ENCODE assay signal across 8 mouse cellular contexts in the genomic region with DNA sequence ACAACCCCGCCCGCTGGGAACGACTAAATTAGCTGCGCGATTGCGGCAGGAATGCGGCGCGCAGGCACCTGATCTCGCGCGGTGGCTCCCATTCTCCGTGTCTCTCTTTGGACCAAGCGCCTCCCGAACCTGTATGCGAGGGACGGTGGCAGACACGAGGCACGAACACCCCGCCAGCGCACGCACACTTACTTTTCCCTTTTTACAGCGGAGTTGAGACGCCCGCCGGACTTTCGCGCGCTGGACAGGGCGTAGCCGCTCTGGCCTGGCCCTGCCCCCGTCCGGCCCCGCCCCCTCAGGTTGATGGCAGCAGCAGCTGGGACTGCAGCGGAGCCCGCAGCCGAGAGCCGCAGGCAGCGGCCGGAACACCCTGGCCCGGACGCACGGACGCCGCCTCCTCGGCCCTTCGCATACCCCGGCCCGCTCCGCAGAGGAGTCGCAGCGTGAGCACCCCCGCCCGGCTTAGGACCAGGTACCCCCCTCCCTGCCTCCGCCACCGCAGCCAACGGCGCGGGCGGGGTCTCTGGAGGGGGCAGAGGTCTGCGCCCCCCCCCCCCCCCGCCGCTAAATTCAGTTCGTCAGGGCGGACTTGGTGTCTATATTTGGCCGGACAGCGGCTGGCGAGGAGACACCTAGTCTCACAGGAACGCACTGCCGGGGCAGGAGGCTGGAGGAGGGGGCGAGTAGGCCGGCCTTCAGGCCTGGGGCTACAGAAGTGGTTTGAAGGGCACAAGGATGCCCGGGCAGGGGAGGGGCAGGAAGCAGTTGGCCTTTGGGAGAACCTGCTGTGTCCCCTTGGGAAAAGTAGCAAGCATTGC. TPM values are rescaled to one million over a fixed set of nuclear protein-coding genes. Genes with fewer than 3 reads are reported as not detected.
DNase-seq lines count a peak whose midpoint lies in the region; ATAC-seq and TF ChIP-seq lines count a peak whose summit lies in the region.

Gene Coro6 (plus strand): TSS at position 129 of the 818 bp plus-strand sequence.

- H3K4me3 ChIP-seq in hindbrain, embryonic 16.5 days (ENCODE audit: low read length), result peak within 1 kb of the TSS; percentile 59
- H3K4me3 ChIP-seq in limb, embryonic 13.5 days, result peak within 1 kb of the TSS; percentile 54
- H3K4me3 ChIP-seq in midbrain, embryonic 13.5 days (replicated peaks), result peak within 1 kb of the TSS; percentile 54
- H3K4me3 ChIP-seq in testis, adult 2 months (ENCODE audit: control insufficient read depth, low read depth, low read length), result peak within 1 kb of the TSS; percentile 83

- peak within 1 kb of the TSS; percentile 66 for H3K9ac ChIP-seq in hindbrain, embryonic 16.5 days (ENCODE audit: low read depth, low read length)
- H3K9ac ChIP-seq in limb, embryonic 13.5 days, result peak within 1 kb of the TSS; percentile 63
- peak within 1 kb of the TSS; percentile 75 for H3K9ac ChIP-seq in midbrain, embryonic 13.5 days (replicated peaks)

- no peak within 1 kb of the TSS for H3K27ac ChIP-seq in hindbrain, embryonic 16.5 days (ENCODE audit: low read depth, low read length)
- no peak within 1 kb of the TSS for H3K27ac ChIP-seq in limb, embryonic 13.5 days
- no peak within 1 kb of the TSS for H3K27ac ChIP-seq in midbrain, embryonic 13.5 days
- no peak within 1 kb of the TSS for H3K27ac ChIP-seq in testis, adult 2 months (ENCODE audit: control insufficient read depth, insufficient read depth, low read depth, low read length)

- H3K4me2 ChIP-seq in hindbrain, embryonic 16.5 days (ENCODE audit: low read length), result peak within 1 kb of the TSS; percentile 99
- H3K4me2 ChIP-seq in limb, embryonic 13.5 days (replicated peaks), result peak within 1 kb of the TSS; percentile 95
- peak within 1 kb of the TSS; percentile 99 for H3K4me2 ChIP-seq in midbrain, embryonic 13.5 days (replicated peaks)

- TF ChIP-seq CTCF in testis, adult 2 months (IDR thresholded peaks at IDR 0.05; ENCODE audit: control insufficient read depth, insufficient read depth, insufficient replicate concordance, low read depth, low read length), result no peak

- no peaks in the 10 kb centered on the region for H3K9me3 ChIP-seq in hindbrain, embryonic 16.5 days (ENCODE audit: control insufficient read depth, low read length)
- H3K9me3 ChIP-seq in limb, embryonic 13.5 days, result no peaks in the 10 kb centered on the region
- no peaks in the 10 kb centered on the region for H3K9me3 ChIP-seq in midbrain, embryonic 13.5 days

- peaks cover 23% of the 10 kb centered on the region for H3K27me3 ChIP-seq in hindbrain, embryonic 16.5 days (replicated peaks; ENCODE audit: control insufficient read depth, insufficient read depth, low read length)
- H3K27me3 ChIP-seq in limb, embryonic 13.5 days, result peaks cover 74% of the 10 kb centered on the region
- peaks cover 74% of the 10 kb centered on the region for H3K27me3 ChIP-seq in midbrain, embryonic 13.5 days
- no peaks in the 10 kb centered on the region for H3K27me3 ChIP-seq in testis, adult 2 months (ENCODE audit: control insufficient read depth, insufficient read depth, low read length)

- no peaks in the 10 kb centered on the region for H3K36me3 ChIP-seq in hindbrain, embryonic 16.5 days (ENCODE audit: control insufficient read depth, insufficient read depth, low read length)
- peaks cover 3% of the 10 kb centered on the region for H3K36me3 ChIP-seq in limb, embryonic 13.5 days
- H3K36me3 ChIP-seq in midbrain, embryonic 13.5 days, result peaks cover 7% of the 10 kb centered on the region; the same call in 1 of the 2 replicates
- no peaks in the 10 kb centered on the region for H3K36me3 ChIP-seq in testis, adult 2 months (ENCODE audit: control insufficient read depth, insufficient read depth, low read length)

- ATAC-seq in hindbrain, embryonic 16.5 days, result peak; percentile 44; the same call in 1 of the 2 replicates
- peak; percentile 62; the same call in 1 of the 2 replicates for ATAC-seq in limb, embryonic 13.5 days (ENCODE audit: low FRiP score, low read depth)
- ATAC-seq in midbrain, embryonic 13.5 days, result peak; percentile 77

- DNase-seq in frontal cortex, adult 2 months (ENCODE audit: extremely low spot score in 1 of 2, low spot score in 1 of 2), result peak in 1 of 2 experiments; percentile 47
- DNase-seq in frontal cortex, postnatal 10 days (ENCODE audit: low spot score in 2 of 2), result no peak
- peak; percentile 56 for DNase-seq in brain, adult 2 months (ENCODE audit: low read depth, low spot score)
- DNase-seq in gastrocnemius, adult 8-10 months (ENCODE audit: low spot score in 2 of 2), result peak; percentile 70 to 77

- H3K4me1 ChIP-seq in hindbrain, embryonic 16.5 days (ENCODE audit: control insufficient read depth, insufficient read depth, low read depth, low read length), result peaks cover 8% of the 10 kb centered on the region; the same call in 1 of the 2 replicates
- H3K4me1 ChIP-seq in limb, embryonic 13.5 days, result peaks cover 13% of the 10 kb centered on the region; the same call in 1 of the 2 replicates
- H3K4me1 ChIP-seq in midbrain, embryonic 13.5 days (replicated peaks), result peaks cover 15% of the 10 kb centered on the region
- peaks cover 14% of the 10 kb centered on the region for H3K4me1 ChIP-seq in testis, adult 2 months (ENCODE audit: control insufficient read depth, insufficient read depth, low read length)

- TF ChIP-seq POLR2A in testis, adult 2 months (IDR thresholded peaks at IDR 0.05; ENCODE audit: control insufficient read depth, low read depth, low read length), result no peak

- under 1% methylated on average over 41 of the region's 73 CpGs for WGBS in hindbrain, embryonic 16.5 days
- WGBS in limb, embryonic 13.5 days, result under 1% methylated on average over 73 of the region's 73 CpGs
- WGBS in midbrain, embryonic 13.5 days, result under 1% methylated on average over 69 of the region's 73 CpGs

RNA-seq across cellular contexts. Expression of gene Coro6, which starts in this region (rescaled TPM):
- polyA plus RNA-seq in frontal cortex, adult 2 months (2012; rRNA removed), result 130 and 142 TPM in 2 replicates
- 100 to 1,000 TPM; 159 to 184 (median 168) TPM for total RNA-seq in gastrocnemius, adult 8-10 months (2022)
- 1.3 and 1.9 TPM in 2 replicates for polyA plus RNA-seq in hindbrain, embryonic 16.5 days (2015; fragmentation: Nextera tagmentation; extraction: Ambion mirVana)
- 0.56 and 0.78 TPM in 2 replicates for polyA plus RNA-seq in limb, embryonic 13.5 days (2015; fragmentation: Nextera tagmentation; extraction: Ambion mirVana)
- polyA plus RNA-seq in midbrain, embryonic 13.5 days (2015; fragmentation: Nextera tagmentation; extraction: Ambion mirVana), result 0.06 TPM in 1 of 2 replicates, not detected in the other
- polyA plus RNA-seq in testis, adult 2 months (2012; rRNA removed), result 2.7 TPM in 2 replicates

Comparison
In these comparisons a context has a peak if more than half of its experiments do, and no peak if none do; other contexts are left out.
1. RNA of gene Coro6 (polyA plus RNA-seq): 130 to 142 TPM in frontal cortex, adult 2 months; 2.7 TPM in testis, adult 2 months, 1.3 to 1.9 TPM in hindbrain, embryonic 16.5 days, 0.56 to 0.78 TPM in limb, embryonic 13.5 days and 0.06 TPM in midbrain, embryonic 13.5 days; every median in the first group is over 10 times any median in the second.
2. Peak in ATAC-seq, H3K4me3 ChIP-seq, H3K9ac ChIP-seq and H3K4me2 ChIP-seq in limb, embryonic 13.5 days; RNA of the gene not detected or under 1 TPM.
3. Peak in ATAC-seq, H3K4me3 ChIP-seq, H3K9ac ChIP-seq and H3K4me2 ChIP-seq in midbrain, embryonic 13.5 days; RNA of the gene not detected or under 1 TPM.
4. DNase-seq: peak in brain, adult 2 months (single experiment) and gastrocnemius, adult 8-10 months (2 of 2); none in frontal cortex, postnatal 10 days (0 of 2).
5. Peak in every context shown above with its lines, with median percentiles within 50 percentile points of each other: ATAC-seq, H3K4me2 ChIP-seq, H3K4me3 ChIP-seq and H3K9ac ChIP-seq.